Mouse (Mus musculus) splenic B cell, adult 2 months (primary cell): Measurements from ENCODE around the gene Furin.

Experiments used
- DNase-seq: peaks from one replicate; pipeline ENCODE4 v3.0.0-alpha.2; 2011; ENCODE audit warnings: low read depth, low spot score
- H3K27me3 ChIP-seq: 2 replicates; pipeline ENCODE4 v1.6.1; 2012; ENCODE audit warnings: mild to moderate bottlenecking, low read length, moderate library complexity, mixed read lengths; ENCODE audit not compliant: control insufficient read depth, poor library complexity, insufficient read depth, severe bottlenecking
- H3K36me3 ChIP-seq: 2 replicates; pipeline ENCODE4 v1.6.1; 2012; ENCODE audit warnings: mild to moderate bottlenecking, low read length, moderate library complexity, mixed read lengths; ENCODE audit not compliant: control insufficient read depth, poor library complexity, insufficient read depth, severe bottlenecking

Furin gene

DNA sequence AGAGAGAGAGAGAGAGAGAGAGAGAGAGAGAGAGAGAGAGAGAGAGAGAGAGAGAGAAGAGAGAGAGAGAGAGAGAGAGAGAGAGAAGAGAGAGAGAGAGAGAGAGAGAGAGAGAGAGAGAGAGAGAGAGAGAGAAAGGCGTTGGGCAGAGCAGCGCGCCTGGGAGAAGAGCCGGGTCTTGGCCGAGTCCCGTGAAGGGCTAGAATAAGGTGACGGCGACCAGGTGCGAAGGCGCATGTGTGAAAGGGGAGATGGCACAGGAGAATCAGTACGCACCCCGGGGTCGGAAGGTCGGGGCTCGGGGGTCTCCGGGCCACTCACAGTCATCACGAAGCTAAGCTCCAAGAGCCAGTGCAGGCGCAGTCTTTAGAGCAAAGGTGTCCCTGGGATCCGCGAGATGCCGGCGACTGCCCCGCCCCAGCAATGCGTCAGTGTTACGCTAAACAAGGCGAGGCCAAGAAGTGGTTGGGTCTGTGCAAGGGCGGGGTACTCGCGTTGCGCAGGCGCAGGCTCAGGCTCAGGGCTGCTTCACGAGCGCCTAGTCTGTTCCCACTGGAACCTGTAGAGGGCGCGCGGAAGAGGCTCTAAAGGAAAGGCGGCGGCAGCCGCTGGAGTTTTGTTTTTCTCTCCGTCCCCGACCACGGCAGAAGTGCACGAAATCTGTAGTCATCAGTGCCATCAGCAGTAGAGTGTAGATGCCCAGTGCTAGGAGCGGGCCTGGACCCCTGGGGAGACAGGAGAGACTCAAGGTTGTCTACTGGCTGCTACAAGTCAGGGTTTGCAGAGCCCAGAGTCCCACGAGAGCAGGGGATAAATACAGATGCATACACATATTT is 65.2 kb downstream of the Furin start:
- no peaks in the 10 kb centered on the region for H3K27me3 ChIP-seq
- peaks cover 7% of the 10 kb centered on the region; the same call in 1 of the 2 replicates for H3K36me3 ChIP-seq
- DNase-seq, result peak; percentile 98

DNA sequence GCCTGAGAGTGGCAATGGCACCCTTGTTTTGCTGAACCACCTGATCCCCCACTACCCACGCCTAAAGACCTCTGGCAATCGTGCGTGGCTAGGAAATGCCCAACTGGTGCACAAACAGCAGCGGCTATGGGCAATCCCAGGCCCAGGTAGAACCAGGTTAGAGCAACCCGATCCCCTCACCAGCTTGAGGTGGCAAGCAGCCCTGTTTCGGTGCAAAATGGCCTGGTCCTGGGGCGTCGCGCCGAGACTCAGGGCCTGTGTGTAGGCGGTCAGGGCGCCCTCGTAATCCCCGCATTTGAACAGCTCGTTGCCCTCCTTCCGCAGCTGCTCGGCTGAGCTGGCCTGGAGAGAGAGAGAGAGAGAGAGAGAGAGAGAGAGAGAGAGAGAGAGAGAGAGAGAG is 65.9 kb downstream of the Furin start:
- peak; percentile 58 for DNase-seq
- Histone ChIP-seq H3K27me3 (no peaks in the 10 kb centered on the region), H3K36me3 (peaks cover 8% of the 10 kb centered on the region; the same call in 1 of the 2 replicates)
